Mouse (Mus musculus) retina, postnatal 1 day (tissue): ENCODE data around the gene Amz2.

ENCODE experiments used
- DNase-seq: peaks from one replicate; pipeline ENCODE4 v3.0.0-alpha.2; 2012

Amz2 gene

GRCm38 (mm10) chr11:109496475-109496993 is 70.8 kb downstream of the Amz2 start:
- DNase-seq, result no peak

- no peak for DNase-seq
Measured at GRCm38 (mm10) chr11:109496996-109497714, 71.4 kb downstream of the Amz2 start.

GRCm38 (mm10) chr11:109497990-109498389 is 72.2 kb downstream of the Amz2 start:
- DNase-seq, result no peak

- DNase-seq, result no peak
Measured at GRCm38 (mm10) chr11:109500206-109500605, 74.5 kb downstream of the Amz2 start.
